Mouse (Mus musculus) kidney, embryonic 14.5 days (tissue): Measurements from ENCODE around the gene Slc25a26. TPM values are rescaled to one million over a fixed set of nuclear protein-coding genes. Genes with fewer than 3 reads are reported as not detected.

Experiments used
- ATAC-seq: fragments of 200-750 bp; cut with Nextera tagmentation; 2 replicates; pipeline ENCODE4 v1.8.0; 2017; ENCODE audit warnings: moderate number of reproducible peaks, mild to moderate bottlenecking, moderate TSS enrichment, moderate library complexity; ENCODE audit not compliant: low FRiP score, low TSS enrichment
- H3K27ac ChIP-seq: fragments of 300-500 bp; sonication (generic); 2 replicates; pipeline ENCODE4 v1.5.1; 2014; ENCODE audit warnings: low read depth, mild to moderate bottlenecking, low read length, moderate library complexity, mixed read lengths
- H3K27me3 ChIP-seq: fragments of 300-500 bp; sonication (generic); 2 replicates; pipeline ENCODE4 v1.6.1; 2014; ENCODE audit warnings: mild to moderate bottlenecking, low read length; ENCODE audit not compliant: control insufficient read depth, insufficient read depth
- H3K36me3 ChIP-seq: fragments of 300-500 bp; sonication (generic); 2 replicates; pipeline ENCODE4 v1.6.1; 2014; ENCODE audit warnings: low read length, mixed read lengths; ENCODE audit not compliant: control insufficient read depth, insufficient read depth
- H3K4me1 ChIP-seq: fragments of 300-500 bp; sonication (generic); 2 replicates; pipeline ENCODE4 v1.6.1; 2014; ENCODE audit warnings: low read length, mixed read lengths; ENCODE audit not compliant: control insufficient read depth, insufficient read depth
- H3K4me2 ChIP-seq: fragments of 300-500 bp; sonication (generic); replicated peaks from 2 replicates; pipeline ENCODE4 v1.6.1; 2014; ENCODE audit warnings: low read depth, mild to moderate bottlenecking, low read length
- H3K4me3 ChIP-seq: fragments of 300-500 bp; sonication (generic); 2 replicates; pipeline ENCODE4 v1.5.1; 2014; ENCODE audit warnings: mild to moderate bottlenecking, low read length
- H3K9ac ChIP-seq: fragments of 300-500 bp; sonication (generic); 2 replicates; pipeline ENCODE4 v1.6.1; 2014; ENCODE audit warnings: low read depth, mild to moderate bottlenecking, low read length, moderate library complexity
- H3K9me3 ChIP-seq: fragments of 300-500 bp; sonication (generic); 2 replicates; pipeline ENCODE4 v1.6.1; 2016; ENCODE audit warnings: low read length; ENCODE audit not compliant: control insufficient read depth
- WGBS: fragments of 180-500 bp; shearing (Covaris S2); extraction: QIAGEN DNeasy Blood & Tissue Kit; methylation state at CpG from one replicate; pipeline ENCODE4 v1.1.7; 2014; 5-methylcytosine and 5-hydroxymethylcytosine counted together
- polyA plus RNA-seq: library from polyadenylated mRNA; unstranded; fragments of >200 nt; fragmentation: Nextera tagmentation; extraction: Ambion mirVana; gene quantifications from 2 replicates; pipeline ENCODE4 v1.2.1, GENCODE M21; 2014

The Slc25a26 gene
- polyA plus RNA-seq, 1 experiment from 2014 or later, result 8.6 TPM

GRCm38 (mm10) chr6:94592710-94593109 lies 92.6 kb downstream of the Slc25a26 start:
- Histone ChIP-seq H3K27me3 (no peaks in the 10 kb centered on the region), H3K9ac (no peak overlapping the region), H3K4me2 (no peak overlapping the region), H3K36me3 (no peaks in the 10 kb centered on the region), H3K4me1 (peaks cover 36% of the 10 kb centered on the region), H3K9me3 (no peaks in the 10 kb centered on the region), H3K4me3 (no peak overlapping the region), H3K27ac (no peak overlapping the region; the same call in 1 of the 2 replicates)
- WGBS, result 3% methylated on average over 4 of the region's 4 CpGs
- ATAC-seq, result peak; percentile 96

GRCm38 (mm10) chr6:94594096-94594665 lies 94.0 kb downstream of the Slc25a26 start:
- Histone ChIP-seq H3K4me3 (no peak overlapping the region), H3K4me1 (peaks cover 36% of the 10 kb centered on the region), H3K27me3 (no peaks in the 10 kb centered on the region), H3K36me3 (no peaks in the 10 kb centered on the region), H3K9me3 (no peaks in the 10 kb centered on the region), H3K4me2 (no peak overlapping the region), H3K9ac (no peak overlapping the region), H3K27ac (no peak overlapping the region)
- peak; percentile 29; the same call in 1 of the 2 replicates for ATAC-seq
- 46% methylated on average over 6 of the region's 6 CpGs for WGBS

- Histone ChIP-seq H3K27me3 (no peaks in the 10 kb centered on the region), H3K9me3 (no peaks in the 10 kb centered on the region), H3K4me3 (no peak overlapping the region), H3K9ac (no peak overlapping the region), H3K27ac (no peak overlapping the region), H3K36me3 (no peaks in the 10 kb centered on the region), H3K4me2 (no peak overlapping the region), H3K4me1 (peaks cover 36% of the 10 kb centered on the region)
- ATAC-seq, result no peak
- 48% methylated on average over 11 of the region's 11 CpGs for WGBS
Measured at GRCm38 (mm10) chr6:94594711-94595110, 94.6 kb downstream of the Slc25a26 start.

- 51% methylated on average over 5 of the region's 5 CpGs for WGBS
- H3K9me3 ChIP-seq, result no peaks in the 10 kb centered on the region
- H3K27ac ChIP-seq, result no peak overlapping the region
- ATAC-seq, result no peak
- no peaks in the 10 kb centered on the region for H3K36me3 ChIP-seq
- H3K9ac ChIP-seq, result 0 out of 2 replicates have a peak overlapping the region, but pooled peaks have one; percentile 34
- H3K27me3 ChIP-seq, result no peaks in the 10 kb centered on the region
- H3K4me1 ChIP-seq, result peaks cover 36% of the 10 kb centered on the region
- H3K4me3 ChIP-seq, result no peak overlapping the region
- H3K4me2 ChIP-seq, result no peak overlapping the region
Measured at GRCm38 (mm10) chr6:94595206-94595605, 95.1 kb downstream of the Slc25a26 start.

- WGBS, result 84% methylated on average over 14 of the region's 14 CpGs
- peaks cover 41% of the 10 kb centered on the region for H3K4me1 ChIP-seq
- no peaks in the 10 kb centered on the region for H3K27me3 ChIP-seq
- no peaks in the 10 kb centered on the region for H3K36me3 ChIP-seq
- no peaks in the 10 kb centered on the region for H3K9me3 ChIP-seq
- no peak for ATAC-seq
- no peak overlapping the region for H3K9ac ChIP-seq
- H3K4me2 ChIP-seq, result no peak overlapping the region
- H3K4me3 ChIP-seq, result no peak overlapping the region
- H3K27ac ChIP-seq, result no peak overlapping the region
Measured at GRCm38 (mm10) chr6:94596051-94596760, 96.1 kb downstream of the Slc25a26 start.

GRCm38 (mm10) chr6:94596761-94597485 lies 96.8 kb downstream of the Slc25a26 start:
- Histone ChIP-seq H3K9me3 (no peaks in the 10 kb centered on the region), H3K9ac (no peak overlapping the region), H3K4me3 (no peak overlapping the region), H3K27me3 (no peaks in the 10 kb centered on the region), H3K36me3 (no peaks in the 10 kb centered on the region), H3K27ac (no peak overlapping the region), H3K4me2 (no peak overlapping the region), H3K4me1 (peaks cover 45% of the 10 kb centered on the region)
- 73% methylated on average over 10 of the region's 10 CpGs for WGBS
- no peak for ATAC-seq

GRCm38 (mm10) chr6:94598421-94598820 lies 98.3 kb downstream of the Slc25a26 start:
- H3K9me3 ChIP-seq, result no peaks in the 10 kb centered on the region
- H3K4me2 ChIP-seq, result no peak overlapping the region
- no peak overlapping the region for H3K9ac ChIP-seq
- H3K27ac ChIP-seq, result no peak overlapping the region
- H3K4me3 ChIP-seq, result no peak overlapping the region
- 79% methylated on average over 12 of the region's 12 CpGs for whole genome bisulfite sequencing
- peaks cover 4% of the 10 kb centered on the region; the same call in 1 of the 2 replicates for H3K36me3 ChIP-seq
- ATAC-seq, result no peak
- H3K4me1 ChIP-seq, result peaks cover 35% of the 10 kb centered on the region
- no peaks in the 10 kb centered on the region for H3K27me3 ChIP-seq

- WGBS, result 93% methylated on average over 13 of the region's 13 CpGs
- H3K9ac ChIP-seq, result no peak overlapping the region
- no peak for ATAC-seq
- no peaks in the 10 kb centered on the region for H3K27me3 ChIP-seq
- no peak overlapping the region for H3K27ac ChIP-seq
- peaks cover 10% of the 10 kb centered on the region; the same call in 1 of the 2 replicates for H3K36me3 ChIP-seq
- no peaks in the 10 kb centered on the region for H3K9me3 ChIP-seq
- H3K4me1 ChIP-seq, result peaks cover 29% of the 10 kb centered on the region
- no peak overlapping the region for H3K4me2 ChIP-seq
- no peak overlapping the region for H3K4me3 ChIP-seq
Measured at GRCm38 (mm10) chr6:94599016-94599415, 98.9 kb downstream of the Slc25a26 start.

GRCm38 (mm10) chr6:94601101-94601500 lies 101.0 kb downstream of the Slc25a26 start:
- ATAC-seq, result no peak
- Histone ChIP-seq H3K4me3 (no peak overlapping the region), H3K36me3 (peaks cover 20% of the 10 kb centered on the region), H3K9ac (no peak overlapping the region), H3K4me2 (no peak overlapping the region), H3K4me1 (peaks cover 15% of the 10 kb centered on the region), H3K9me3 (no peaks in the 10 kb centered on the region), H3K27ac (no peak overlapping the region), H3K27me3 (no peaks in the 10 kb centered on the region)
- WGBS, result 73% methylated on average over 5 of the region's 5 CpGs
